Mouse (Mus musculus) kidney, adult 2 months (tissue): ENCODE measurements at regions not wholly inside any gene's neighbourhood (a gene's known extent, or its start where the extent isn't known, plus 50 kb on each side); places are given as distances from the start of the nearest gene placed in this dataset.

Source experiments
- CTCF ChIP-seq: fragments of 200-500 bp; conservative IDR thresholded peaks from 2 replicates; pipeline ENCODE4 v1.5.1; 2011; ENCODE audit warnings: low read depth, mild to moderate bottlenecking, control low read depth, low read length, moderate library complexity, mixed read lengths; ENCODE audit not compliant: insufficient read depth, insufficient read length
- POLR2A ChIP-seq: fragments of 200-500 bp; IDR thresholded peaks from one replicate; pipeline ENCODE4 v1.6.1; 2011; ENCODE audit warnings: low read depth, low read length, control low read depth

- TF ChIP-seq CTCF (no peak), POLR2A (no peak)
Measured at GRCm38 (mm10) chr10:46294290-46294689, 716.7 kb downstream of the Hace1 start.
